Mouse (Mus musculus) thymus, adult 2 months (tissue): ENCODE data around the gene Ube2e1. TPM values are rescaled to one million over a fixed set of nuclear protein-coding genes. Genes with fewer than 3 reads are reported as not detected.

Source experiments
- DNase-seq: peaks from one replicate; pipeline ENCODE4 v3.0.0; 2021
- H3K27ac ChIP-seq: fragments of 200-500 bp; 2 replicates; pipeline ENCODE4 v1.5.1; 2012; ENCODE audit warnings: low read length, control low read depth; ENCODE audit not compliant: control insufficient read depth, insufficient read depth
- H3K27me3 ChIP-seq: fragments of 200-500 bp; 2 replicates; pipeline ENCODE4 v1.6.1; 2012; ENCODE audit warnings: mild to moderate bottlenecking, low read length, moderate library complexity, mixed read lengths; ENCODE audit not compliant: control insufficient read depth, insufficient read depth
- H3K36me3 ChIP-seq: fragments of 200-500 bp; 2 replicates; pipeline ENCODE4 v1.6.1; 2012; ENCODE audit warnings: mild to moderate bottlenecking, low read length, moderate library complexity; ENCODE audit not compliant: control insufficient read depth, insufficient read depth
- H3K4me1 ChIP-seq: fragments of 200-500 bp; replicated peaks from 2 replicates; pipeline ENCODE4 v1.6.1; 2012; ENCODE audit warnings: low read length; ENCODE audit not compliant: control insufficient read depth, insufficient read depth
- H3K4me3 ChIP-seq: fragments of 200-500 bp; 2 replicates; pipeline ENCODE4 v1.5.1; 2012; ENCODE audit warnings: mild to moderate bottlenecking, low read length, control low read depth, moderate library complexity; ENCODE audit not compliant: control insufficient read depth, insufficient read depth
- CTCF ChIP-seq: fragments of 200-500 bp; IDR thresholded peaks from 2 replicates; pipeline ENCODE4 v1.5.1; 2012; ENCODE audit warnings: mild to moderate bottlenecking, control low read depth, low read length, moderate library complexity, borderline replicate concordance; ENCODE audit not compliant: control insufficient read depth, poor library complexity, insufficient read depth; ENCODE audit errors: extremely low read depth
- POLR2A ChIP-seq: fragments of 200-500 bp; IDR thresholded peaks from 2 replicates; pipeline ENCODE4 v1.6.1; 2012; ENCODE audit warnings: mild to moderate bottlenecking, low read length, control low read depth, moderate library complexity; ENCODE audit not compliant: control insufficient read depth, poor library complexity, insufficient read depth; ENCODE audit errors: extremely low read depth
- WGBS: fragments of 180-500 bp; shearing (Covaris S2); methylation state at CpG from one replicate; pipeline ENCODE4 v1.1.7; 2018; 5-methylcytosine and 5-hydroxymethylcytosine counted together
- polyA plus RNA-seq: library from polyadenylated mRNA; depleted of rRNA; stranded (reverse); fragments of >200 nt; gene quantifications from 2 replicates; pipeline ENCODE4 v1.2.3, GENCODE M21; 2012

Ube2e1 gene
- polyA plus RNA-seq, 1 experiment = 52.5 TPM

DNA sequence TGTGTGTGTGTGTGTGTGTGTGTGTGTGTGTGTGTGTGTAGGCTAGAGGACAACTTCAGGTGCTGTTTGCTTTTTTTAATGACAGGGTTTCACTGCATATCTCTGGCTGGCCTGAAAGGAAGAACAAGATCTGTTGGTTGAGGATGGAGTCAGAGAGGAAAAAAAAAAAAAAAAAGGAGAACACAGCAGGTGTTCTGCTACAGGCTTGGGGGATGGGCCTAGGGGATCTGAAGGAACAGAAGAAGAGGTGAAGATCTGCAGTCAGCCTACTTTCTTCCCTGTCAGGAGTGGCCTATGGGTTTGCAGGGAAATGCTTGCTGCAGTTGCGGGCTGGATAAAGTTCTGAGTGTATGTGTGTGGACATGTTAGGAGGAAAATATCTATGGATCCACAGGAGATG, 19.0 kb upstream of the Ube2e1 start:
- H3K27me3 ChIP-seq = no peaks in the 10 kb centered on the region
- no peak overlapping the region for H3K4me3 ChIP-seq
- no peaks in the 10 kb centered on the region for H3K36me3 ChIP-seq
- 61% methylated on average over 1 of the region's 1 CpGs for WGBS
- TF ChIP-seq CTCF = no peak
- DNase-seq = peak; percentile 75
- peak overlapping the region; percentile 86 for H3K27ac ChIP-seq
- H3K4me1 ChIP-seq = peaks cover 26% of the 10 kb centered on the region

DNA sequence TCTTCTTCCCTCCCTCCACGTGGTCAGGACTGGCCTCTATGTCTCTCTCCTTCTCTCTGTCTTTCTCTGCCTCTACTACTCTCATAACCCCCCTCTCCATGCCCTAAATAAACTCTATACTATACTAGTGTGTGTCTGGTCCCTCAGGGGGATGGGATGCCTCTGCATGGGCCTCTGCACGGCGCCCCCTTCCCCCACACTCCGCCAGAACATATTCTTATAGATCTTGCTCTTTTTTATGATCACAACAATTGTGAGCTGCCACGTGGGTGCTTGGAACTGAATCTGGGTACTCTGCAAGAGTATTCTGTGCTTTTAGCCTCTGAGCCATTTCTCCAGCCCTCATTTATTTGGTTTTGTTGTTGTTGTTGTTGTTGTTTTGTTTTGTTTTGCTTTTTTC, 18.2 kb upstream of the Ube2e1 start:
- peak; percentile 45 for DNase-seq

DNA sequence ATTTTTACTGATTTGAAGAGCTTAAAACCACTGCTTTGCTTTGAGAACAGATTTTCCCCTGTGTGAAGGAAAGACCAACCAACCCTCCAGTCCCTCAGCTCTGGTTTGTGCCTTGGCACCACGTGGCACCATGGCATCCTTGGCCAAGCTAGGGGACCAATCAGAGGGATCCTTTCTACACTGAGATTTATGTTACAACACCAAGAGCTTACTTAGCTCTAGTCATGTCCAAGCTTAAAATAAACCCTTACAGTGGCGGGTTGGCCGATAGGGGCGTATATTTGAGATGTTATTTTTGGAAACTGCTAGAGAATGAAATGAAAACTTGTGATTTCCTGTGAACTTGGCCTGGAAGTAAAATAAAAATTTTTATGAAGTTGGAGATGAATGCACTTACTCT, 11.9 kb upstream of the Ube2e1 start:
- Histone ChIP-seq H3K27ac (no peak overlapping the region), H3K27me3 (no peaks in the 10 kb centered on the region), H3K4me1 (peaks cover under 1% of the 10 kb centered on the region), H3K4me3 (no peak overlapping the region), H3K36me3 (no peaks in the 10 kb centered on the region)
- 84% methylated on average over 4 of the region's 4 CpGs for WGBS
- no peak for DNase-seq
- TF ChIP-seq CTCF (no peak), POLR2A (no peak)

More for the DNA sequence above, 18.2 kb upstream of the Ube2e1 start:
- no peak overlapping the region for H3K4me3 ChIP-seq
- H3K4me1 ChIP-seq = peaks cover 26% of the 10 kb centered on the region
- 84% methylated on average over 5 of the region's 5 CpGs for WGBS
- no peaks in the 10 kb centered on the region for H3K36me3 ChIP-seq
- H3K27ac ChIP-seq = peak overlapping the region; percentile 22; the same call in 1 of the 2 replicates
- no peaks in the 10 kb centered on the region for H3K27me3 ChIP-seq
- TF ChIP-seq CTCF (no peak), POLR2A (no peak)

DNA sequence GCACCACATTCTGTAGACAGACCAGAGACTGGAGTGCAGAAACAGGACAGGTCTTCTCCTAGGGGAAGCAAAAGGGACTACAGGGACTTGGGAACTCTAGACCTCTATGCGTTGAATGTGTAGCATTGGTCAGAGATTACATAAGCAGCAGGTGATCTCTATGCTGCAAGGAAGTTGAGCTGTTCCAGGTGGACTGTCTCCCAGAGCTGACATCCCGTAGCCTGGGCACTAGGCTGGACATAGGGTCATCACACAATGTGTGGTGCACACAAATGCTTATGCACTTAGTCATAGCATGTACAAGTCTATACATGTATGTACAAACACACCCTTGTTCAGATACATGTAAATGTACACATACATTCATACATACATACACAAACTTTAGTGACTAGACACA, 11.1 kb upstream of the Ube2e1 start:
- Histone ChIP-seq H3K27ac (no peak overlapping the region), H3K36me3 (no peaks in the 10 kb centered on the region), H3K4me1 (no peaks in the 10 kb centered on the region), H3K4me3 (no peak overlapping the region), H3K27me3 (no peaks in the 10 kb centered on the region)
- WGBS = 98% methylated on average over 2 of the region's 2 CpGs
- DNase-seq = no peak
- no peak for TF ChIP-seq POLR2A
- TF ChIP-seq CTCF = no peak

DNA sequence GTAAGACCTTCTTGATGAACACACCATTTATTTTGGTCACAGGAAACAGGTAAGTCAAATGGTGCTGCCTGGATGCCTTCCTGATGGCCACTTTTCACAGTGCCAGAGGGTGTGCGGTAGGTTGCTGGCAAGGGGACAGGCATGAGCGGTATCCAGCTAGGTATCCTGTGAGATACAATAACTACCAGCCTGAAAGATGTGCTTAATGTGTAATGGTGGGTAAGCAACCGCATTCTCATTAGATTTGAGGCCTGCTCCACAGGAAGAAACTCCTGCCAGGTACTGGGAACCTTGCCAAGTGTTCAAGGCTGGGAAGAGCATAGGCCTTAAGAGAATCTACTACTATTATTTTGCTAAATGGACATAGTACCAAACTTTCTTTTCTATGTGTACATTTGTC, 9.4 kb upstream of the Ube2e1 start:
- Histone ChIP-seq H3K4me1 (no peaks in the 10 kb centered on the region), H3K27me3 (no peaks in the 10 kb centered on the region), H3K36me3 (no peaks in the 10 kb centered on the region), H3K4me3 (no peak overlapping the region), H3K27ac (no peak overlapping the region)
- TF ChIP-seq CTCF (no peak), POLR2A (no peak)
- DNase-seq = no peak
- WGBS = 91% methylated on average over 3 of the region's 3 CpGs

DNA sequence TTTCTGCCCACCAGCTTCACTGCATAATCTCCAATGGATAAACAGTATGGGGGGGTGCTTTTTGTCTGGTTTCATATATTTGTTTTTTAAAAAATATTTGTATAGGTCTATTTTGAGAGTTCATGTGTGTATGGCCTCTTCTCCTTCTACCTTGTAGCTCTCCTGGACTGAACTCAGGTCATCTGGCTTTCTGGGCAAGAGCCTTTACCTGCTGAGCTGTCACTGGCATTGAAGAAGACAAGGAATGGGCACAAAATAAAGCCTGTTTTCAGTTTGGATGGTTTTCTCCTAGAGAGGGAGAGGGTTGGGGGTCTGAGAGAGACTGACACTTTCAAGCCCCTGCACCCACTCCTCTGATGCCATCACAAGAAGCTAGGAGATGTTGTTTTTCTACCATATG, 4.4 kb upstream of the Ube2e1 start:
- Histone ChIP-seq H3K27ac (no peak overlapping the region), H3K4me1 (no peaks in the 10 kb centered on the region), H3K27me3 (no peaks in the 10 kb centered on the region), H3K4me3 (no peak overlapping the region), H3K36me3 (no peaks in the 10 kb centered on the region)
- no peak for DNase-seq
- no peak for TF ChIP-seq POLR2A
- no peak for TF ChIP-seq CTCF

DNA sequence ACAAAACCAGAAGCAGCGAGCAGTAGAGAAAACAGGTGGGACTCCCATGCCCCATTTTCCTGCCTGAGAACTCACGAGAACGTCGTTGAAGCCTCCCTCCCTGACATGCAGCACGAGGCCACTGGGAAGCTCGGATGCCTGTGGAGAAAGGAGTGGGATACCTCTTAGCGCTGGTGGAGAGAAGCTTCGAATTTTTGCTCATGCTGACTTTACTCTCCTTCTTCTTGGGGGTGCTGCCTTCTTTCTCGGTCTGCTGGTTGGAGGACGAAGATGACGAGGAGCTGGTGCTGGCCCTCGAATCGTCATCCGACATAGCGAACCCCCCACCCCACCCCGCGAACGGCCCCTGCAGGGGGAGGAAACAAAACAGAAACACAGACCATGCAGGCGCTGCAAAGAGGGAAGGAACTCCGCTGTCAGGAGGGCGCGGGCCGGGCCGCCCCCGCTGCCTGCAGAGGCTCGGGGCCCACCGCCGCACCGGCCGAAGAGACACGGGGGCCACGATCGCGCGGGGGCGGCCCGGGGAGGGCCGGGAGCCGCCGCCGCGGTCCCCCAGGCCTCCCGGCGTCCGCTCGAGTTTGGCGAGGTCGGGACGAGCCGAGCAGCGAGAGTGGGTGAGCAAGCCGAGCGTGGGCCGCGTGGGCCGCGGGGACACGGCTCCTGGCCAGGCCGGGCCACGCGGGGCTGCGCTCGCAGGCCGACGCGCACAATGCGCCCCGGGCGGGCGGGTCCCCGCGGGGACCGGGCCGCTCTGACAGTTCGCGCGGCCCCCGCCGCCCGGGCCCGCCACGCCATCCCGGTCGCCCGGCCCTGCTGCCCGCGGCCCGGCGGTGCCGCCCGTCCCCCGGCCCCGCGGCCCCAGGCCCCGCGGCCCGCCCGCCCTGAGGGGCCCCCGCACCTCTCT, 618 bp downstream of the Ube2e1 start:
- Histone ChIP-seq H3K4me3 (peak overlapping the region; percentile 89), H3K27ac (peak overlapping the region; percentile 77), H3K36me3 (no peaks in the 10 kb centered on the region), H3K4me1 (peaks cover 10% of the 10 kb centered on the region; the same call in 1 of the 2 replicates), H3K27me3 (no peaks in the 10 kb centered on the region)
- TF ChIP-seq POLR2A (peak; percentile 24; the same call in 1 of the 2 replicates), CTCF (no peak)
- DNase-seq = peak; percentile 62
- WGBS = 2% methylated on average over 99 of the region's 99 CpGs
